Comparison of ENCODE assay signal across 15 mouse cellular contexts in genomic region chr2:24904823-24905652, GRCm38 (mm10). TPM values are rescaled to one million over a fixed set of nuclear protein-coding genes. Genes with fewer than 3 reads are reported as not detected.
DNase-seq lines count a peak whose midpoint lies in the region; ATAC-seq and TF ChIP-seq lines count a peak whose summit lies in the region.
"Had no signal": no experiment of that assay in that cellular context is flagged by ENCODE, and none has a peak within 500 bp of the region (broad histone marks: within the 10 kb centered on the region; RNA-seq: fewer than 3 reads in every experiment).

No protein-coding gene starts in this region.

- TF ChIP-seq CTCF in midbrain, postnatal 0 days (IDR thresholded peaks at IDR 0.05), result no peak

- H3K4me2 ChIP-seq in hindbrain, embryonic 11.5 days (replicated peaks; ENCODE audit: low read depth, low read length), result no peak overlapping the region
- H3K4me2 ChIP-seq in midbrain, postnatal 0 days (ENCODE audit: low read depth, low read length, poor library complexity, severe bottlenecking), result no peak overlapping the region

- DNase-seq in R1 (ENCODE audit: low read depth, low spot score), result peak; percentile 45
- peak; percentile 57 for DNase-seq in embryo, embryonic 10 days (ENCODE audit: low spot score)
- DNase-seq in hindbrain, embryonic 11.5 days (ENCODE audit: low spot score), result peak; percentile 62
- peak; percentile 32 for DNase-seq in midbrain, postnatal 0 days (ENCODE audit: low spot score)
- no peak for DNase-seq in right cerebral cortex, postnatal 36 days (ENCODE audit: low spot score in 2 of 2)
- no peak for DNase-seq in frontal cortex, postnatal 10 days (ENCODE audit: low spot score in 2 of 2)
- DNase-seq in frontal cortex, postnatal 25 days (ENCODE audit: low spot score in 2 of 2), result no peak
- DNase-seq: adrenal gland, adult 2 months; cerebellum, adult 8-10 months; kidney, postnatal 36 days; left cerebral cortex, postnatal 4 days; liver, postnatal 0 days; right cerebral cortex, postnatal 4 days had no signal

- H3K36me3 ChIP-seq in hindbrain, embryonic 11.5 days (ENCODE audit: control insufficient read depth, insufficient read depth, low read length), result no peaks in the 10 kb centered on the region
- H3K36me3 ChIP-seq in midbrain, postnatal 0 days (ENCODE audit: insufficient read depth, low read length), result no peaks in the 10 kb centered on the region

- 54% methylated on average over 11 of the region's 11 CpGs for WGBS in hindbrain, embryonic 11.5 days
- 47% methylated on average over 11 of the region's 11 CpGs for WGBS in midbrain, postnatal 0 days

- H3K27me3 ChIP-seq in hindbrain, embryonic 11.5 days (ENCODE audit: control insufficient read depth, insufficient read depth, low read length), result no peaks in the 10 kb centered on the region
- no peaks in the 10 kb centered on the region for H3K27me3 ChIP-seq in midbrain, postnatal 0 days (ENCODE audit: insufficient read depth, low read length)

- ATAC-seq in hindbrain, embryonic 11.5 days (ENCODE audit: low FRiP score), result peak; percentile 90
- ATAC-seq in midbrain, postnatal 0 days (ENCODE audit: low FRiP score), result no peak
- ATAC-seq: liver, postnatal 0 days had no signal

- peak overlapping the region; percentile 65 for H3K27ac ChIP-seq in hindbrain, embryonic 11.5 days (ENCODE audit: low read depth, low read length)
- H3K27ac ChIP-seq in midbrain, postnatal 0 days (ENCODE audit: low read depth, low read length), result peak overlapping the region; percentile 67; the same call in 1 of the 2 replicates

- H3K4me3 ChIP-seq in hindbrain, embryonic 11.5 days (ENCODE audit: low read depth, low read length), result no peak overlapping the region
- no peak overlapping the region for H3K4me3 ChIP-seq in midbrain, postnatal 0 days (ENCODE audit: low read depth, low read length)
- H3K4me3 ChIP-seq: myocyte had no signal

- no peak overlapping the region for H3K9ac ChIP-seq in hindbrain, embryonic 11.5 days (ENCODE audit: low read depth, low read length)
- no peak overlapping the region for H3K9ac ChIP-seq in midbrain, postnatal 0 days (replicated peaks; ENCODE audit: low read length, poor library complexity, severe bottlenecking)
- H3K9ac ChIP-seq: liver, postnatal 0 days had no signal

- H3K9me3 ChIP-seq in hindbrain, embryonic 11.5 days (ENCODE audit: control insufficient read depth, low read length), result no peaks in the 10 kb centered on the region
- H3K9me3 ChIP-seq in midbrain, postnatal 0 days (ENCODE audit: low read length), result no peaks in the 10 kb centered on the region
- H3K9me3 ChIP-seq: G1E had no signal

- H3K4me1 ChIP-seq in hindbrain, embryonic 11.5 days (replicated peaks; ENCODE audit: control insufficient read depth, insufficient read depth, low read length), result peaks cover 4% of the 10 kb centered on the region; the same call in 1 of the 2 replicates
- H3K4me1 ChIP-seq in midbrain, postnatal 0 days (ENCODE audit: insufficient read depth, low read length), result 0 out of 2 replicates have a peak, but pooled peaks cover 3% of the 10 kb centered on the region

RNA-seq across cellular contexts. Expression of gene Ehmt1, which starts 14.4 kb away (rescaled TPM):
- polyA plus RNA-seq in hindbrain, embryonic 11.5 days (2014; fragmentation: Nextera tagmentation; extraction: Ambion mirVana), result 98.0 and 113 TPM in 2 replicates
- 67.8 and 71.0 TPM in 2 replicates for total RNA-seq in midbrain, postnatal 0 days (2014; rRNA removed)
- polyA plus RNA-seq in midbrain, postnatal 0 days (2015; fragmentation: Nextera tagmentation; extraction: Ambion mirVana), result 55.3 and 63.3 TPM in 2 replicates

RNA-seq across cellular contexts. Expression of gene Arrdc1, which starts 30.0 kb away (rescaled TPM):
- polyA plus RNA-seq in hindbrain, embryonic 11.5 days (2014; fragmentation: Nextera tagmentation; extraction: Ambion mirVana), result 14.4 and 14.7 TPM in 2 replicates
- total RNA-seq in midbrain, postnatal 0 days (2014; rRNA removed), result 55.7 and 62.3 TPM in 2 replicates
- polyA plus RNA-seq in midbrain, postnatal 0 days (2015; fragmentation: Nextera tagmentation; extraction: Ambion mirVana), result 44.7 and 46.9 TPM in 2 replicates

RNA-seq across cellular contexts. Expression of gene Zmynd19, which starts 44.6 kb away (rescaled TPM):
- 16.8 and 30.6 TPM in 2 replicates for polyA plus RNA-seq in hindbrain, embryonic 11.5 days (2014; fragmentation: Nextera tagmentation; extraction: Ambion mirVana)
- 33.7 and 36.4 TPM in 2 replicates for total RNA-seq in midbrain, postnatal 0 days (2014; rRNA removed)
- 21.4 TPM in 2 replicates for polyA plus RNA-seq in midbrain, postnatal 0 days (2015; fragmentation: Nextera tagmentation; extraction: Ambion mirVana)

RNA-seq across cellular contexts. Expression of gene Dph7, which starts 57.2 kb away (rescaled TPM):
- polyA plus RNA-seq in hindbrain, embryonic 11.5 days (2014; fragmentation: Nextera tagmentation; extraction: Ambion mirVana), result 30.4 and 30.7 TPM in 2 replicates
- 37.2 and 43.8 TPM in 2 replicates for total RNA-seq in midbrain, postnatal 0 days (2014; rRNA removed)
- 37.1 and 39.6 TPM in 2 replicates for polyA plus RNA-seq in midbrain, postnatal 0 days (2015; fragmentation: Nextera tagmentation; extraction: Ambion mirVana)

Comparison
In these comparisons a context has a peak if more than half of its experiments do, and no peak if none do; other contexts are left out.
1. DNase-seq: peak in R1 (single experiment), embryo, embryonic 10 days (single experiment), hindbrain, embryonic 11.5 days (single experiment) and midbrain, postnatal 0 days (single experiment); none in right cerebral cortex, postnatal 36 days (0 of 2), frontal cortex, postnatal 10 days (0 of 2) and frontal cortex, postnatal 25 days (0 of 2).